Mouse (Mus musculus) testis, adult 2 months (tissue): Measurements from ENCODE around the gene Prkd3.

Experiments
- CTCF ChIP-seq: fragments of 200-500 bp; IDR thresholded peaks from 2 replicates; pipeline ENCODE4 v1.5.1; 2012; ENCODE audit warnings: low read depth, mild to moderate bottlenecking, inconsistent platforms, low read length, moderate library complexity; ENCODE audit not compliant: control insufficient read depth, insufficient read depth, insufficient replicate concordance
- POLR2A ChIP-seq: fragments of 200-500 bp; IDR thresholded peaks from 2 replicates; pipeline ENCODE4 v1.6.1; 2012; ENCODE audit warnings: low read depth, mild to moderate bottlenecking, inconsistent platforms, low read length, moderate library complexity; ENCODE audit not compliant: control insufficient read depth

GRCm38 (mm10) chr17:78993670-78994069 lies 26.9 kb downstream of the Prkd3 start:
- TF ChIP-seq CTCF: no peak
- no peak for TF ChIP-seq POLR2A
